Mouse (Mus musculus): ENCODE data around the gene 4930523C07Rik.

The 4930523C07Rik gene

DNA sequence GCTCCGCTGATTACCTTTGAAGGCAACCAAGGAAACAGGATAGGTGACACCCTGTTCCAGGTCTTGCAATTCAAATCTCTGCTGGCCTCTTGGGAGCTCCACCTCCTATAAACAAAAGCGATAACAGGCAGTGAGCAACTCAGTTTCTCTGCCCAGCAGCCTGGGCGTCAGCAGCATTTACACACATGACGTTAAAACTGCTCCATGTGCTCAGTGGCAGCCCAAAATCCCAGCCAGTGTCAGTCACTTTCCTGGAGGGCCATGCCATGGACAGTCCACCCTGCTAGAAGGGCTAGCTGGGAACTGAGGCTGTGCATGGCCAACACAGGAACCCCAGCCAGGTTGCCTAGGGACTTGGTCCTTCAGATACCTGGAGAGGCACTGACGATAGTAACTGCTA lies 61.2 kb downstream of the 4930523C07Rik start:
- no peak for DNase-seq

GRCm38 (mm10) chr1:160108604-160109003 lies 64.4 kb downstream of the 4930523C07Rik start:
- no peak for DNase-seq

- DNase-seq = no peak
Observed at GRCm38 (mm10) chr1:160123957-160124356, 79.8 kb downstream of the 4930523C07Rik start.
